Mouse (Mus musculus) lung, postnatal 0 days (tissue): ENCODE results near the gene Mypop.

Source experiments
- CTCF ChIP-seq: IDR thresholded peaks from 2 replicates; pipeline ENCODE4 v1.5.1; 2016; ENCODE audit warnings: antibody characterized with exemption, mild to moderate bottlenecking
- EP300 ChIP-seq: IDR thresholded peaks from 2 replicates; pipeline ENCODE4 v1.6.1; 2016; ENCODE audit warnings: antibody characterized with exemption, mild to moderate bottlenecking, control low read depth

- no peak for TF ChIP-seq EP300
- peak; percentile 43; the same call in 1 of the 2 replicates for TF ChIP-seq CTCF
These were observed 7.8 kb downstream of the Mypop start for GRCm38 (mm10) chr7:18998835-18999234.
